In genomic region chr11:21303619-21304018, GRCm38 (mm10) we compare ENCODE assay signal across 22 mouse cellular contexts.
"Had no signal": no experiment of that assay in that cellular context is flagged by ENCODE, and none has a peak within 500 bp of the region (broad histone marks: within the 10 kb centered on the region; RNA-seq: fewer than 3 reads in every experiment).

No protein-coding gene starts in this region.

- DNase-seq: kidney, adult 11 months; kidney, adult 8-10 months; kidney, postnatal 14 days; kidney, postnatal 4 days; layer of hippocampus, adult 9-11 months; left cerebral cortex, postnatal 4 days; lung, adult 2 months; lung, postnatal 14 days; lung, postnatal 4 days; right cerebral cortex, adult 18-20 months; right cerebral cortex, postnatal 14 days; right cerebral cortex, postnatal 4 days had no signal

- H3K4me1 ChIP-seq: intestine, embryonic 15.5 days; kidney, embryonic 15.5 days; limb, embryonic 12.5 days; limb, embryonic 15.5 days; liver, embryonic 15.5 days; midbrain, embryonic 12.5 days; neural tube, embryonic 12.5 days; neural tube, embryonic 15.5 days had no signal

- H3K9me3 ChIP-seq: intestine, embryonic 15.5 days; kidney, embryonic 15.5 days; limb, embryonic 12.5 days; limb, embryonic 15.5 days; liver, embryonic 12.5 days; liver, embryonic 15.5 days; midbrain, embryonic 12.5 days; neural tube, embryonic 12.5 days; neural tube, embryonic 15.5 days had no signal

- H3K4me2 ChIP-seq: intestine, embryonic 15.5 days; kidney, embryonic 15.5 days; limb, embryonic 12.5 days; limb, embryonic 15.5 days; liver, embryonic 12.5 days; liver, embryonic 15.5 days; midbrain, embryonic 12.5 days; neural tube, embryonic 12.5 days; neural tube, embryonic 15.5 days had no signal

- H3K27ac ChIP-seq: intestine, embryonic 15.5 days; kidney, embryonic 15.5 days; limb, embryonic 12.5 days; limb, embryonic 15.5 days; liver, embryonic 12.5 days; liver, embryonic 15.5 days; midbrain, embryonic 12.5 days; neural tube, embryonic 12.5 days; neural tube, embryonic 15.5 days; stomach, postnatal 0 days had no signal

- ATAC-seq: intestine, embryonic 15.5 days; liver, embryonic 12.5 days had no signal

- H3K9ac ChIP-seq: intestine, embryonic 15.5 days; kidney, embryonic 15.5 days; limb, embryonic 12.5 days; limb, embryonic 15.5 days; liver, embryonic 12.5 days; liver, embryonic 15.5 days; midbrain, embryonic 12.5 days; neural tube, embryonic 12.5 days; neural tube, embryonic 15.5 days had no signal

- H3K27me3 ChIP-seq: intestine, embryonic 15.5 days; kidney, embryonic 15.5 days; limb, embryonic 12.5 days; limb, embryonic 15.5 days; liver, embryonic 12.5 days; liver, embryonic 15.5 days; midbrain, embryonic 12.5 days; neural tube, embryonic 12.5 days; neural tube, embryonic 15.5 days had no signal

- H3K4me3 ChIP-seq: intestine, embryonic 15.5 days; kidney, embryonic 15.5 days; limb, embryonic 12.5 days; limb, embryonic 15.5 days; liver, embryonic 12.5 days; liver, embryonic 15.5 days; midbrain, embryonic 12.5 days; neural tube, embryonic 12.5 days; neural tube, embryonic 15.5 days had no signal
